Mouse (Mus musculus) liver, postnatal 0 days (tissue): ENCODE measurements around the gene Hps3. TPM values are rescaled to one million over a fixed set of nuclear protein-coding genes. Genes with fewer than 3 reads are reported as not detected.

ENCODE experiments used
- ATAC-seq: fragments of 200-750 bp; cut with Nextera tagmentation; 2 replicates; pipeline ENCODE4 v1.8.0; 2017; ENCODE audit warnings: mild to moderate bottlenecking, moderate library complexity
- DNase-seq: peaks from one replicate; pipeline ENCODE4 v3.0.0-alpha.2; 2016
- H3K27ac ChIP-seq: fragments of 300-500 bp; sonication (generic); 2 replicates; pipeline ENCODE4 v1.5.1; 2014; ENCODE audit warnings: antibody characterized with exemption, moderate library complexity, mild to moderate bottlenecking, low read depth
- H3K27me3 ChIP-seq: fragments of 300-500 bp; sonication (generic); 2 replicates; pipeline ENCODE4 v1.6.1; 2014; ENCODE audit warnings: low read length, control low read depth, mixed read lengths; ENCODE audit not compliant: insufficient read depth
- H3K36me3 ChIP-seq: fragments of 300-500 bp; sonication (generic); replicated peaks from 2 replicates; pipeline ENCODE4 v1.6.1; 2014; ENCODE audit warnings: mild to moderate bottlenecking, control low read depth, low read length, moderate library complexity, mixed read lengths; ENCODE audit not compliant: insufficient read depth
- H3K4me1 ChIP-seq: fragments of 300-500 bp; sonication (generic); 2 replicates; pipeline ENCODE4 v1.6.1; 2014; ENCODE audit warnings: antibody characterized with exemption, mild to moderate bottlenecking, control low read depth; ENCODE audit not compliant: insufficient read depth
- H3K4me2 ChIP-seq: fragments of 300-500 bp; sonication (generic); 2 replicates; pipeline ENCODE4 v1.6.1; 2014; ENCODE audit warnings: low read depth, mild to moderate bottlenecking, low read length, moderate library complexity, mixed read lengths
- H3K4me3 ChIP-seq: fragments of 300-500 bp; sonication (generic); 2 replicates; pipeline ENCODE4 v1.5.1; 2014; ENCODE audit warnings: low read depth, low read length
- H3K9ac ChIP-seq: fragments of 300-500 bp; sonication (generic); replicated peaks from 2 replicates; pipeline ENCODE4 v1.6.1; 2014; ENCODE audit warnings: mild to moderate bottlenecking, moderate library complexity
- H3K9me3 ChIP-seq: fragments of 300-500 bp; sonication (generic); 2 replicates; pipeline ENCODE4 v1.6.1; 2016; ENCODE audit warnings: mild to moderate bottlenecking, control low read depth, low read length, mixed read lengths
- CTCF ChIP-seq: sonication (generic); IDR thresholded peaks from 2 replicates; pipeline ENCODE4 v1.5.1; 2016; ENCODE audit warnings: antibody characterized with exemption, low read depth
- EP300 ChIP-seq: IDR thresholded peaks from 2 replicates; pipeline ENCODE4 v1.6.1; 2016; ENCODE audit warnings: antibody characterized with exemption, low read depth, mild to moderate bottlenecking
- WGBS: fragments of 180-500 bp; shearing (Covaris S2); extraction: QIAGEN DNeasy Blood & Tissue Kit; methylation state at CpG from one replicate; pipeline ENCODE4 v1.1.7; 2014; ENCODE audit not compliant: insufficient replicate concordance; 5-methylcytosine and 5-hydroxymethylcytosine counted together
- polyA plus RNA-seq: library from polyadenylated mRNA; unstranded; fragments of >200 nt; fragmentation: Nextera tagmentation; extraction: Ambion mirVana; gene quantifications from 2 replicates; pipeline ENCODE4 v1.2.1, GENCODE M21; 2015

Gene Hps3
- polyA plus RNA-seq, 1 experiment from 2014 or later: 5.4 TPM

- no peaks in the 10 kb centered on the region for H3K27me3 ChIP-seq
- no peaks in the 10 kb centered on the region for H3K36me3 ChIP-seq
- no peaks in the 10 kb centered on the region for H3K9me3 ChIP-seq
- TF ChIP-seq CTCF (no peak), EP300 (no peak)
- no peak overlapping the region for H3K4me3 ChIP-seq
- no peak overlapping the region for H3K9ac ChIP-seq
- no peak overlapping the region for H3K4me2 ChIP-seq
- no peak overlapping the region for H3K27ac ChIP-seq
- DNase-seq (no peak), ATAC-seq (no peak)
- 83% methylated on average over 4 of the region's 4 CpGs for WGBS
- H3K4me1 ChIP-seq: peaks cover 9% of the 10 kb centered on the region
Measured at GRCm38 (mm10) chr3:20036069-20036468, 954 bp upstream of the Hps3 start.

DNA sequence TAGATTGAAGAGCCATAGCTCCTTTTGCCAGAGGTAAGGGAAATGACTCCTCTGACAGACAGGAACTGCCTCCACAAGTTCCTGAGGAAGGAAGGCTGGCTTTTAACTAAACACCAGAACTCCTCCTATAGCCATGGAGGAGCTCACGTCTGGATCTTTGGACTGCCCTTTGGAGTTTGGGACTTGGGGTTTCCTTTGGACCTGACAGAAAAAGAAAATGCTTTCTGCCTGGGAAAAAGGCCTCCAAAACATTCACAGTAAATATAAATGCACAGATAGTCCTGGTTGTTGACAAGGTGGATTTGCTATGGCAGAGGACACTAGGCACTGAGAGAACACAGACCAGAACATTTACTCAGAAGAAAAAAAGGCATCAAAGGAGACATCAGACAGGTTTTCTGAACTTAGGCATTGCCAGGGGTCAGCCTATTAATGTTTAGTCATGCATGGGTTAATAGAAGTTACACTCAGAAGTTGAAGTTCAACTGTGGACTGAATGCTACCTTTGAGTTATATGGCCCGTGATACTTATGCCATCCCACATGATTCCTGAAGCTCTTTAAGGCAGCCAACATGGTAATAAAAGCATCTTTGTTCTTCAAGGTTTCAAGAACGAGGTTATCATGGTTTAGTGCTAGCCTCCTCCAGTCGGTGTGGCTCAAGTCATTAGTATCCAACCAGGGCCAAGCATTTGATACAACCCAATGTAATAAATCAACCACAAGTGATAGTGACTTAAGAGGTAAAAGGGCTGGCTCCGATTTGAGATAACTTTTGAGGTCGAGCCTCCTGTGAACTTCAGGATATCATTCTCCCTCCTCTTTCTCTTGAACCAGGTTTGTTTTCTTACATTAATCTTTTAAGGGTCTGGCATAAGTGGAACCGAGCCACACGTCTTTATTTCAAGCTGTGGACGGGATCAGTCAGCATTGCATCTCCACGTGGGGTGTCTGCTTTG lies 1.1 kb downstream of the Hps3 start:
- 12% methylated on average over 10 of the region's 10 CpGs for WGBS
- Histone ChIP-seq H3K36me3 (peaks cover 2% of the 10 kb centered on the region; the same call in 1 of the 2 replicates), H3K9me3 (no peaks in the 10 kb centered on the region), H3K4me3 (peak overlapping the region; percentile 60), H3K27ac (peak overlapping the region; percentile 80), H3K4me2 (peak overlapping the region; percentile 74), H3K9ac (peak overlapping the region; percentile 61), H3K4me1 (peaks cover 9% of the 10 kb centered on the region), H3K27me3 (no peaks in the 10 kb centered on the region)
- ATAC-seq: no peak
- TF ChIP-seq CTCF (no peak), EP300 (no peak)
- DNase-seq: no peak

- Histone ChIP-seq H3K36me3 (peaks cover 14% of the 10 kb centered on the region), H3K9ac (no peak overlapping the region), H3K27me3 (no peaks in the 10 kb centered on the region), H3K4me1 (peaks cover 11% of the 10 kb centered on the region), H3K4me3 (no peak overlapping the region), H3K27ac (no peak overlapping the region), H3K4me2 (no peak overlapping the region), H3K9me3 (no peaks in the 10 kb centered on the region)
- no peak for TF ChIP-seq EP300
- no peak for TF ChIP-seq CTCF
- ATAC-seq (no peak), DNase-seq (no peak)
- 80% methylated on average over 6 of the region's 6 CpGs for WGBS
Measured at GRCm38 (mm10) chr3:20030807-20031206, 4.3 kb downstream of the Hps3 start.

DNA sequence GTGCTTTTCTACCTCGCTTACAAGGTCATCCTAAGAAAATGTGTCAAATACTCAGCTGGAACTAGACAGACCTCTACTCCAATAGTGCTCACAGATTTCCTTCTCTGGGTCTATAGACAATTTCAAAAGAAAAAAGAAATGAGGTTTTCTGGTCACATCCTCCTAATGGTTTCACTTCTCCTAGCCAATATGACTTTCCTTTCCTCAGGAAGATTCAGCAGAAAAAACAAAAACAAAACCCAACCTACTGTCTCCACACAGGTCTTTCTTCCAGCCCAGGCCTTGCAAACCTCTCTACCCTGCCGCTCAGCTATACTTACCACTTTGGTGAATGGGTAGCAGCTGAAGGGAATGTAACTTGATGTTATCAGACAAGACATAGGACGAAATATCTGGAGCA lies 6.5 kb downstream of the Hps3 start:
- H3K4me1 ChIP-seq: peaks cover 4% of the 10 kb centered on the region
- 0 out of 2 replicates have a peak overlapping the region, but pooled peaks have one; percentile 55 for H3K27ac ChIP-seq
- ATAC-seq (no peak), DNase-seq (no peak)
- peaks cover 25% of the 10 kb centered on the region for H3K36me3 ChIP-seq
- H3K4me3 ChIP-seq: no peak overlapping the region
- H3K9ac ChIP-seq: no peak overlapping the region
- TF ChIP-seq CTCF (no peak), EP300 (no peak)
- 79% methylated on average over 3 of the region's 3 CpGs for WGBS
- H3K27me3 ChIP-seq: no peaks in the 10 kb centered on the region
- no peak overlapping the region for H3K4me2 ChIP-seq
- H3K9me3 ChIP-seq: no peaks in the 10 kb centered on the region

DNA sequence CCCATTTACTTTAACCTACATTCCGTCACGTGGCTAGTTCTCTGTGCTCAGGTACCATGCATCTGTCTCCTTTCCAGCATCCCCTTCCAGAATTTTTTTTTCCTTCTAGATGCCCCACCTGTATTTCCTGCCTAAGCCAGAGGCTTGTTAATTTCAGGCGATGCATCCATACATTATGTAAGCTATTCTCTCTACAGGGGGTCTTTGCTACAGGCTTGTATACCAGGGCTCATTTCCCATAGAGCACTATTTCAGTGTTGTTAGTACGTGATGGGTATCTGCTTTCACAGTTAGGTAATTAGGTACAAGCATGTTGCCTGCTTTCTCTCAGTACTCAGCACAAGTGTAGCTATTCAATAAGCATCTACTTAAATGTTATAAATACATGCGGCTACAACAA lies 7.3 kb downstream of the Hps3 start:
- peak overlapping the region; percentile 55 for H3K27ac ChIP-seq
- no peaks in the 10 kb centered on the region for H3K9me3 ChIP-seq
- no peak overlapping the region for H3K4me2 ChIP-seq
- H3K4me1 ChIP-seq: 0 out of 2 replicates have a peak, but pooled peaks cover 2% of the 10 kb centered on the region
- peaks cover 33% of the 10 kb centered on the region for H3K36me3 ChIP-seq
- H3K27me3 ChIP-seq: no peaks in the 10 kb centered on the region
- DNase-seq (no peak), ATAC-seq (no peak)
- H3K4me3 ChIP-seq: no peak overlapping the region
- no peak overlapping the region for H3K9ac ChIP-seq
- 81% methylated on average over 5 of the region's 5 CpGs for WGBS
- TF ChIP-seq EP300 (no peak), CTCF (no peak)

- peak overlapping the region; percentile 65 for H3K27ac ChIP-seq
Measured at GRCm38 (mm10) chr3:20026996-20027689, 8.0 kb downstream of the Hps3 start.

More at GRCm38 (mm10) chr3:20026996-20027689, 8.0 kb downstream of the Hps3 start:
- no peaks in the 10 kb centered on the region for H3K27me3 ChIP-seq
- no peak overlapping the region for H3K4me3 ChIP-seq
- peaks cover 40% of the 10 kb centered on the region for H3K36me3 ChIP-seq
- H3K4me2 ChIP-seq: no peak overlapping the region
- H3K9ac ChIP-seq: no peak overlapping the region
- H3K9me3 ChIP-seq: no peaks in the 10 kb centered on the region
- TF ChIP-seq EP300 (no peak), CTCF (no peak)
- WGBS: 56% methylated on average over 8 of the region's 8 CpGs
- H3K4me1 ChIP-seq: 0 out of 2 replicates have a peak, but pooled peaks cover 2% of the 10 kb centered on the region
- no peak for DNase-seq
- ATAC-seq: peak; percentile 76
